Mouse (Mus musculus) CH12.LX (cell line): Measurements from ENCODE around the gene Mest. TPM values are rescaled to one million over a fixed set of nuclear protein-coding genes. Genes with fewer than 3 reads are reported as not detected.

Experiments used
- DNase-seq: peaks from one replicate; pipeline ENCODE4 v3.0.0-alpha.2; 2013; ENCODE audit errors: extremely low read depth
- H3K27ac ChIP-seq: 2 replicates; pipeline ENCODE4 v1.5.1; 2012; ENCODE audit warnings: low read depth, mild to moderate bottlenecking, control low read depth, moderate library complexity; ENCODE audit not compliant: insufficient read depth
- H3K27me3 ChIP-seq: replicated peaks from 2 replicates; pipeline ENCODE3; 2012; ENCODE audit warnings: inconsistent platforms
- H3K36me3 ChIP-seq, 2 experiments: replicated peaks in 1 of 2; 2 replicates each; pipeline versions ENCODE3 to v1.6.1; 2012; ENCODE audit warnings: inconsistent platforms in 1 of 2, low read length in 1 of 2, mild to moderate bottlenecking in 1 of 2, mixed read lengths in 1 of 2, moderate library complexity in 1 of 2; ENCODE audit not compliant: control insufficient read depth in 1 of 2, insufficient read depth in 1 of 2
- H3K4me1 ChIP-seq, 2 experiments: 2 replicates each; pipeline ENCODE4 v1.6.1; 2012; ENCODE audit warnings: inconsistent platforms in 1 of 2, moderate library complexity in 1 of 2; ENCODE audit not compliant: insufficient read depth in 2 of 2, control insufficient read depth in 1 of 2
- H3K4me2 ChIP-seq: 2 replicates; pipeline ENCODE4 v1.6.1; 2012; ENCODE audit warnings: low read depth, mild to moderate bottlenecking, control low read depth; ENCODE audit not compliant: poor library complexity, insufficient read depth, severe bottlenecking
- H3K4me3 ChIP-seq, 3 experiments: fragments of 150-350 bp in 1 of 3; sonication (generic) in 1 of 3; replicated peaks in 1 of 3; 2 replicates each; pipeline versions ENCODE3 to v1.5.1; 2011 to 2012; ENCODE audit warnings: low read depth in 2 of 3, low read length in 2 of 3, mild to moderate bottlenecking in 2 of 3, moderate library complexity in 2 of 3, control low read depth in 1 of 3, improper control_type of control experiment in 1 of 3, inconsistent platforms in 1 of 3, mixed read lengths in 1 of 3; ENCODE audit not compliant: poor library complexity in 1 of 3
- H3K79me2 ChIP-seq: replicated peaks from 2 replicates; pipeline ENCODE4 v1.6.1; 2012; ENCODE audit warnings: mild to moderate bottlenecking, moderate library complexity; ENCODE audit not compliant: control insufficient read depth, poor library complexity, insufficient read depth, severe bottlenecking; ENCODE audit errors: extremely low read depth
- H3K9ac ChIP-seq: 2 replicates; pipeline ENCODE4 v1.6.1; 2012; ENCODE audit warnings: low read depth, mild to moderate bottlenecking, control low read depth, moderate library complexity; ENCODE audit not compliant: insufficient read depth
- H3K9me3 ChIP-seq: replicated peaks from 2 replicates; pipeline ENCODE3; 2012; ENCODE audit warnings: low read length, inconsistent platforms, mixed read lengths
- BHLHE40 ChIP-seq: IDR thresholded peaks from 2 replicates; pipeline ENCODE4 v1.6.1; 2011; ENCODE audit warnings: mild to moderate bottlenecking, low read depth, low read length, improper control_type of control experiment
- CHD2 ChIP-seq: IDR thresholded peaks from 2 replicates; pipeline ENCODE4 v1.6.1; 2011; ENCODE audit warnings: low read length, improper control_type of control experiment
- CTCF ChIP-seq, 2 experiments: IDR thresholded peaks in 1 of 2; conservative IDR thresholded peaks in 1 of 2; 2 replicates each; pipeline ENCODE4 v1.5.1; 2011 to 2012; ENCODE audit warnings: low read depth in 2 of 2, low read length in 2 of 2, improper control_type of control experiment in 1 of 2, inconsistent platforms in 1 of 2, mild to moderate bottlenecking in 1 of 2, moderate library complexity in 1 of 2
- GABPA ChIP-seq: IDR thresholded peaks from 2 replicates; pipeline ENCODE4 v1.6.1; 2012; ENCODE audit warnings: low read depth, low read length, improper control_type of control experiment, inconsistent platforms; ENCODE audit not compliant: insufficient replicate concordance
- JUN ChIP-seq: IDR thresholded peaks from 2 replicates; pipeline ENCODE4 v1.6.1; 2011; ENCODE audit warnings: low read depth, mild to moderate bottlenecking, low read length, improper control_type of control experiment, moderate library complexity; ENCODE audit not compliant: insufficient read depth
- JUND ChIP-seq: conservative IDR thresholded peaks from 2 replicates; pipeline ENCODE4 v1.6.1; 2011; ENCODE audit warnings: low read depth, low read length, improper control_type of control experiment
- KAT2A ChIP-seq: IDR thresholded peaks from 2 replicates; pipeline ENCODE4 v1.6.1; 2012; ENCODE audit warnings: low read length, improper control_type of control experiment, inconsistent platforms; ENCODE audit not compliant: insufficient replicate concordance
- MAFK ChIP-seq: IDR thresholded peaks from 2 replicates; pipeline ENCODE4 v1.6.1; 2011; ENCODE audit warnings: low read length, improper control_type of control experiment; ENCODE audit not compliant: insufficient replicate concordance
- MAZ ChIP-seq: IDR thresholded peaks from 2 replicates; pipeline ENCODE4 v1.6.1; 2012; ENCODE audit warnings: low read depth, mild to moderate bottlenecking, inconsistent platforms, low read length, improper control_type of control experiment, moderate library complexity
- MXI1 ChIP-seq: IDR thresholded peaks from 2 replicates; pipeline ENCODE4 v1.6.1; 2011; ENCODE audit warnings: mild to moderate bottlenecking, low read depth, low read length, improper control_type of control experiment
- MYC ChIP-seq: IDR thresholded peaks from 2 replicates; pipeline ENCODE4 v1.6.1; 2011; ENCODE audit warnings: low read depth, mild to moderate bottlenecking, improper control_type of control experiment, low read length
- NELFE ChIP-seq: IDR thresholded peaks from 2 replicates; pipeline ENCODE4 v1.6.1; 2011; ENCODE audit warnings: low read depth, low read length, improper control_type of control experiment
- NRF1 ChIP-seq: IDR thresholded peaks from 2 replicates; pipeline ENCODE4 v1.6.1; 2014; ENCODE audit warnings: low read depth, mild to moderate bottlenecking, inconsistent platforms, low read length, improper control_type of control experiment, moderate library complexity
- POLR2AphosphoS2 ChIP-seq: IDR thresholded peaks from 2 replicates; pipeline ENCODE4 v1.6.1; 2011; ENCODE audit warnings: low read depth, low read length, improper control_type of control experiment
- RCOR1 ChIP-seq: conservative IDR thresholded peaks from 2 replicates; pipeline ENCODE4 v1.6.1; 2012; ENCODE audit warnings: low read depth, mild to moderate bottlenecking, inconsistent platforms, low read length, improper control_type of control experiment
- TCF12 ChIP-seq: IDR thresholded peaks from 2 replicates; pipeline ENCODE4 v1.6.1; 2014; ENCODE audit warnings: low read depth, mild to moderate bottlenecking, inconsistent platforms, low read length, improper control_type of control experiment
- UBTF ChIP-seq: IDR thresholded peaks from 2 replicates; pipeline ENCODE4 v1.6.1; 2012; ENCODE audit warnings: low read depth, mild to moderate bottlenecking, inconsistent platforms, low read length, improper control_type of control experiment, moderate library complexity
- USF1 ChIP-seq: IDR thresholded peaks from 2 replicates; pipeline ENCODE4 v1.6.1; 2014; ENCODE audit warnings: low read depth, mild to moderate bottlenecking, inconsistent platforms, low read length, improper control_type of control experiment
- USF2 ChIP-seq: conservative IDR thresholded peaks from 2 replicates; pipeline ENCODE4 v1.6.1; 2011; ENCODE audit warnings: low read depth, low read length, improper control_type of control experiment
- ZMIZ1 ChIP-seq: IDR thresholded peaks from 2 replicates; pipeline ENCODE4 v1.6.1; 2012; ENCODE audit warnings: low read depth, mild to moderate bottlenecking, inconsistent platforms, low read length, improper control_type of control experiment
- dilution Hi-C: fragments of 300-500 bp; cut with MboI; formaldehyde crosslinking; loops from 2 replicates; pipeline ENCODE4 v1.14.3; 2020; ENCODE audit warnings: low sequenced_read_pairs; ENCODE audit not compliant: extremely low pct_unique_long_range_greater_than_20kb, extremely low pct_ligation_motif_present
- in situ Hi-C: fragments of 300-500 bp; cut with MboI; formaldehyde crosslinking; loops from 3 replicates; pipeline ENCODE4 v1.14.3; 2019; ENCODE audit warnings: low sequenced_read_pairs, low pct_ligation_motif_present, low pct_unique_long_range_greater_than_20kb, mixed read lengths
- polyA plus RNA-seq: library from polyadenylated mRNA; unstranded; fragments of >175 nt; gene quantifications from 2 replicates; pipeline ENCODE4 v1.2.1, GENCODE M21; 2012; ENCODE audit warnings: low read depth; ENCODE audit not compliant: insufficient read length
- total RNA-seq, 2 experiments: library from RNA; depleted of rRNA; stranded (reverse); fragments of 300-350 nt in 1 of 2; fragments of >200 nt in 1 of 2; gene quantifications; 2 replicates each; pipeline ENCODE4 v1.2.3; 2012 to 2014

Mest gene
- total and polyA plus RNA-seq, 3 experiments = 0.13 TPM; not detected in 2

- Histone ChIP-seq H3K4me3 (no peak overlapping the region), H3K4me1 (peaks cover 3 to 21% of the 10 kb centered on the region in 2 experiments), H3K9me3 (no peaks in the 10 kb centered on the region), H3K27me3 (no peaks in the 10 kb centered on the region), H3K36me3 (no peaks in the 10 kb centered on the region), H3K27ac (no peak overlapping the region), H3K4me2 (no peak overlapping the region), H3K79me2 (no peaks in the 10 kb centered on the region), H3K9ac (no peak overlapping the region)
- no peak for TF ChIP-seq POLR2AphosphoS2
- in situ Hi-C loops (no loop called here), dilution Hi-C loops (no loop called here)
- DNase-seq = no peak
Measured at GRCm38 (mm10) chr6:30695124-30695523, 28.2 kb upstream of the Mest start.

GRCm38 (mm10) chr6:30697464-30697863, 25.9 kb upstream of the Mest start:
- H3K36me3 ChIP-seq = no peaks in the 10 kb centered on the region
- no peak overlapping the region for H3K9ac ChIP-seq
- no peaks in the 10 kb centered on the region for H3K79me2 ChIP-seq
- H3K4me3 ChIP-seq = no peak overlapping the region
- no peak overlapping the region for H3K27ac ChIP-seq
- H3K27me3 ChIP-seq = no peaks in the 10 kb centered on the region
- H3K4me1 ChIP-seq = peaks cover 3 to 13% of the 10 kb centered on the region in 2 experiments
- TF ChIP-seq USF1 (no peak), NELFE (no peak), USF2 (no peak), JUND (no peak), JUN (no peak), CTCF (conservative IDR thresholded peaks at IDR 0.05 in 1 of 2, IDR thresholded peaks at IDR 0.05 in 1 of 2; ENCODE audit: low read depth in 2 of 2, low read length in 2 of 2) (no peak), CHD2 (no peak), TCF12 (no peak), KAT2A (no peak), ZMIZ1 (no peak), MYC (no peak), MAZ (no peak), NRF1 (no peak), UBTF (no peak), MAFK (no peak), BHLHE40 (no peak), MXI1 (no peak), RCOR1 (no peak), GABPA (no peak)
- TF ChIP-seq, all 38 proteins: peak for 0
- no peak for DNase-seq
- no peak overlapping the region for H3K4me2 ChIP-seq
- dilution Hi-C loops = no loop called here
- no peaks in the 10 kb centered on the region for H3K9me3 ChIP-seq
- in situ Hi-C loops = no loop called here
